18 mouse cellular contexts compared by ENCODE assay signal in the genomic region with DNA sequence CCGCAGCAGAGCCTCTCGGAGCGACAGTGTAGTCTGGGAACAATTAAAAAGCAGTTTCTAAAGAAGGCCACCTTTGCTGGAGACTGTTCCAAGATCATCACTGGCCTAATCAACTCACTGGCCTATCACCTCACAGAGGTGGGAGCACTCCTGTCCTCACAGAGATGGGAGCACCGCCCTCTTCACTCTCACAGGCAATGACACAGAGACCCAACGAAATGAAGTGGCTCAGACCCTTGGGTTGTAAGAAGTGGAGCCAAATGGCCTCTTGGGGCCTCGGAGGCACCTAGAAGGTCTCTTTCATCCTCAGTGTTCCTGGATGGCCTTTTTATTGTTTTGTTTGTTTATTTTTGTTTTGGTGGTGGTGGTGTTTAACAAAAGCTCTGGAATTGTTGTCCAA. TPM values are rescaled to one million over a fixed set of nuclear protein-coding genes. Genes with fewer than 3 reads are reported as not detected.
DNase-seq lines count a peak whose midpoint lies in the region; ATAC-seq and TF ChIP-seq lines count a peak whose summit lies in the region.
"Had no signal": no experiment of that assay in that cellular context is flagged by ENCODE, and none has a peak within 500 bp of the region (broad histone marks: within the 10 kb centered on the region; RNA-seq: fewer than 3 reads in every experiment).

No protein-coding gene starts in this region.

- H3K4me1 ChIP-seq in hindbrain, embryonic 10.5 days (replicated peaks) = peaks cover 73% of the 10 kb centered on the region
- peaks cover 15% of the 10 kb centered on the region for H3K4me1 ChIP-seq in hindbrain, embryonic 11.5 days (replicated peaks; ENCODE audit: control insufficient read depth, insufficient read depth, low read length)
- peaks cover 86% of the 10 kb centered on the region for H3K4me1 ChIP-seq in E14TG2a.4 (replicated peaks; ENCODE audit: low read depth, low read length)
- peaks cover 60% of the 10 kb centered on the region for H3K4me1 ChIP-seq in limb, embryonic 15.5 days

- 86% methylated on average over 6 of the region's 6 CpGs for WGBS in hindbrain, embryonic 10.5 days
- 91% methylated on average over 6 of the region's 6 CpGs for WGBS in hindbrain, embryonic 11.5 days
- WGBS in limb, embryonic 15.5 days = 76% methylated on average over 6 of the region's 6 CpGs

- no peaks in the 10 kb centered on the region for H3K36me3 ChIP-seq in hindbrain, embryonic 10.5 days
- no peaks in the 10 kb centered on the region for H3K36me3 ChIP-seq in hindbrain, embryonic 11.5 days (ENCODE audit: control insufficient read depth, insufficient read depth, low read length)
- H3K36me3 ChIP-seq in E14TG2a.4 (ENCODE audit: insufficient read depth, low read length) = no peaks in the 10 kb centered on the region
- H3K36me3 ChIP-seq in limb, embryonic 15.5 days = no peaks in the 10 kb centered on the region
- H3K36me3 ChIP-seq: embryonic facial prominence, embryonic 13.5 days; forebrain, embryonic 12.5 days; heart, embryonic 15.5 days; hindbrain, embryonic 15.5 days; midbrain, embryonic 15.5 days had no signal

- peaks cover 14% of the 10 kb centered on the region for H3K27me3 ChIP-seq in hindbrain, embryonic 10.5 days (ENCODE audit: insufficient read depth, poor library complexity, severe bottlenecking)
- no peaks in the 10 kb centered on the region for H3K27me3 ChIP-seq in hindbrain, embryonic 11.5 days (ENCODE audit: control insufficient read depth, insufficient read depth, low read length)
- peaks cover 9% of the 10 kb centered on the region for H3K27me3 ChIP-seq in E14TG2a.4 (ENCODE audit: insufficient read depth, low read length)
- no peaks in the 10 kb centered on the region for H3K27me3 ChIP-seq in limb, embryonic 15.5 days
- H3K27me3 ChIP-seq: embryonic facial prominence, embryonic 13.5 days; heart, embryonic 15.5 days; hindbrain, embryonic 15.5 days had no signal

- DNase-seq in hindbrain, embryonic 10.5 days (ENCODE audit: low spot score) = no peak
- DNase-seq in hindbrain, embryonic 11.5 days (ENCODE audit: low spot score) = no peak
- DNase-seq in R1 (ENCODE audit: low read depth, low spot score) = peak; percentile 82
- DNase-seq in adrenal gland, adult 18-20 months (ENCODE audit: low spot score in 2 of 2) = no peak
- DNase-seq in ovary, postnatal 36 days (ENCODE audit: low spot score) = no peak
- DNase-seq: cerebellum, adult 11 months; kidney, adult 9 months; lung, embryonic 14.5 days; right cerebral cortex, postnatal 4 days; thymus, postnatal 25 days had no signal

- peak overlapping the region; percentile 90 for H3K27ac ChIP-seq in hindbrain, embryonic 10.5 days
- H3K27ac ChIP-seq in hindbrain, embryonic 11.5 days (ENCODE audit: low read depth, low read length) = no peak overlapping the region
- H3K27ac ChIP-seq in limb, embryonic 15.5 days = 0 out of 2 replicates have a peak overlapping the region, but pooled peaks have one; percentile 88
- H3K27ac ChIP-seq: midbrain, embryonic 15.5 days had no signal

- no peak overlapping the region for H3K4me2 ChIP-seq in hindbrain, embryonic 11.5 days (replicated peaks; ENCODE audit: low read depth, low read length)
- H3K4me2 ChIP-seq in limb, embryonic 15.5 days = no peak overlapping the region
- H3K4me2 ChIP-seq: embryonic facial prominence, embryonic 13.5 days; forebrain, embryonic 12.5 days; heart, embryonic 15.5 days; hindbrain, embryonic 15.5 days; midbrain, embryonic 15.5 days had no signal

- no peak for TF ChIP-seq CTCF in E14TG2a.4 (conservative IDR thresholded peaks at IDR 0.05; ENCODE audit: low read length)

- no peak overlapping the region for H3K4me3 ChIP-seq in hindbrain, embryonic 10.5 days
- no peak overlapping the region for H3K4me3 ChIP-seq in hindbrain, embryonic 11.5 days (ENCODE audit: low read depth, low read length)
- H3K4me3 ChIP-seq in E14TG2a.4 (replicated peaks; ENCODE audit: low read length) = 0 out of 2 replicates have a peak overlapping the region, but pooled peaks have one; percentile 43
- no peak overlapping the region for H3K4me3 ChIP-seq in limb, embryonic 15.5 days
- H3K4me3 ChIP-seq: embryonic facial prominence, embryonic 13.5 days; forebrain, embryonic 12.5 days; heart, embryonic 15.5 days; hindbrain, embryonic 15.5 days; midbrain, embryonic 15.5 days had no signal

- no peak for ATAC-seq in hindbrain, embryonic 11.5 days (ENCODE audit: low FRiP score)
- no peak for ATAC-seq in limb, embryonic 15.5 days (ENCODE audit: insufficient number of reproducible peaks, low FRiP score, low TSS enrichment, low read depth)
- ATAC-seq: midbrain, embryonic 15.5 days had no signal

- H3K9ac ChIP-seq in hindbrain, embryonic 11.5 days (ENCODE audit: low read depth, low read length) = no peak overlapping the region
- H3K9ac ChIP-seq in limb, embryonic 15.5 days = no peak overlapping the region
- H3K9ac ChIP-seq: embryonic facial prominence, embryonic 13.5 days; forebrain, embryonic 12.5 days; heart, embryonic 15.5 days; hindbrain, embryonic 15.5 days; lung, embryonic 14.5 days; midbrain, embryonic 15.5 days had no signal

- H3K9me3 ChIP-seq in hindbrain, embryonic 10.5 days = no peaks in the 10 kb centered on the region
- H3K9me3 ChIP-seq in hindbrain, embryonic 11.5 days (ENCODE audit: control insufficient read depth, low read length) = no peaks in the 10 kb centered on the region
- no peaks in the 10 kb centered on the region for H3K9me3 ChIP-seq in E14TG2a.4 (ENCODE audit: low read length)
- no peaks in the 10 kb centered on the region for H3K9me3 ChIP-seq in limb, embryonic 15.5 days
- H3K9me3 ChIP-seq: embryonic facial prominence, embryonic 13.5 days; forebrain, embryonic 12.5 days; heart, embryonic 15.5 days; hindbrain, embryonic 15.5 days; midbrain, embryonic 15.5 days had no signal

RNA-seq across cellular contexts. Expression of a gene that starts 9.8 kb away (rescaled TPM):
- polyA plus RNA-seq in hindbrain, embryonic 10.5 days (2016; fragmentation: Nextera tagmentation; extraction: Ambion mirVana) = 168 and 176 TPM in 2 replicates
- polyA plus RNA-seq in hindbrain, embryonic 11.5 days (2014; fragmentation: Nextera tagmentation; extraction: Ambion mirVana) = 166 and 168 TPM in 2 replicates
- polyA plus RNA-seq in limb, embryonic 15.5 days (2015; fragmentation: Nextera tagmentation; extraction: Ambion mirVana) = 167 and 168 TPM in 2 replicates
- 10 to 100 TPM; 51.8 to 93.4 TPM for total RNA-seq in adrenal gland, adult 18-20 months (2021)

RNA-seq across cellular contexts. Expression of a gene that starts 27.8 kb away (rescaled TPM):
- 5.0 and 5.1 TPM in 2 replicates for polyA plus RNA-seq in hindbrain, embryonic 10.5 days (2016; fragmentation: Nextera tagmentation; extraction: Ambion mirVana)
- polyA plus RNA-seq in hindbrain, embryonic 11.5 days (2014; fragmentation: Nextera tagmentation; extraction: Ambion mirVana) = 4.1 and 4.4 TPM in 2 replicates
- polyA plus RNA-seq in limb, embryonic 15.5 days (2015; fragmentation: Nextera tagmentation; extraction: Ambion mirVana) = 33.9 and 36.2 TPM in 2 replicates
- total RNA-seq in adrenal gland, adult 18-20 months (2021) = 1 to 10 TPM; 2.5 to 3.8 TPM
- total RNA-seq: liver, adult 2 months had no signal

RNA-seq across cellular contexts. Expression of a gene that starts 39.4 kb away (rescaled TPM):
- 41.1 and 48.7 TPM in 2 replicates for polyA plus RNA-seq in hindbrain, embryonic 10.5 days (2016; fragmentation: Nextera tagmentation; extraction: Ambion mirVana)
- polyA plus RNA-seq in hindbrain, embryonic 11.5 days (2014; fragmentation: Nextera tagmentation; extraction: Ambion mirVana) = 43.9 and 48.5 TPM in 2 replicates
- polyA plus RNA-seq in limb, embryonic 15.5 days (2015; fragmentation: Nextera tagmentation; extraction: Ambion mirVana) = 22.0 and 24.2 TPM in 2 replicates
- total RNA-seq in adrenal gland, adult 18-20 months (2021) = 10 to 100 TPM; 23.5 to 25.8 TPM

RNA-seq across cellular contexts. Expression of a gene that starts 57.0 kb away (rescaled TPM):
- polyA plus RNA-seq in hindbrain, embryonic 10.5 days (2016; fragmentation: Nextera tagmentation; extraction: Ambion mirVana) = 103 and 134 TPM in 2 replicates
- 124 and 138 TPM in 2 replicates for polyA plus RNA-seq in hindbrain, embryonic 11.5 days (2014; fragmentation: Nextera tagmentation; extraction: Ambion mirVana)
- 143 and 150 TPM in 2 replicates for polyA plus RNA-seq in limb, embryonic 15.5 days (2015; fragmentation: Nextera tagmentation; extraction: Ambion mirVana)
- 100 to 1,000 TPM; 151 to 170 TPM for total RNA-seq in adrenal gland, adult 18-20 months (2021)
